Mouse (Mus musculus): ENCODE data around the gene Usp6nl. TPM values are rescaled to one million over a fixed set of nuclear protein-coding genes. Genes with fewer than 3 reads are reported as not detected.

Usp6nl gene
- polyA plus RNA-seq, 1 experiment from 2014 or later: 4.5 TPM

DNA sequence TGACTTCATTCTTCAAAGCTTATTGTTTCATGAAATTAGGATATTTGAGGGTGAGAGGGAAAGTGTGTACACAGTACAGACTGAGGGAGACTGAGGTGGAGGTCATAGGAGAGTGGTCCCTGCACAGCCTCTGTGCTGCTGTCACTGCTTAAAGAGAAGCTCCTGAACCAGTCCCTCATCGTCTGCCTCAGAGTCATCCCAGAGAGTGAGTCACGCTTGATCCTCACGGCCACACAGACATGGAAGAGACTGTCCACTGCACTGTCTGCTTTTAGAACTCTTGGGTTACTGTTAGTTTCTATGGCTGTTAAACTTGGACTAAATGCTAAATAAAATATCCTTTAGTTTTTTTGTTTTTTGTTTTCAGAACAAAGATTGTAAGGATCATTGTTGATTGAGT lies 3.2 kb downstream of the Usp6nl start:
- WGBS: 60% methylated on average over 3 of the region's 3 CpGs
- H3K4me1 ChIP-seq (ENCODE audit: control insufficient read depth, insufficient read depth, low read length): peaks cover 14% of the 10 kb centered on the region
- H3K9me3 ChIP-seq (replicated peaks; ENCODE audit: control insufficient read depth, low read length): no peaks in the 10 kb centered on the region
- no peaks in the 10 kb centered on the region for H3K27me3 ChIP-seq (ENCODE audit: control insufficient read depth, insufficient read depth, low read length)
- ATAC-seq (replicated peaks; ENCODE audit: extremely low read depth, insufficient read depth, low FRiP score): no peak
- no peaks in the 10 kb centered on the region for H3K36me3 ChIP-seq (ENCODE audit: control insufficient read depth, insufficient read depth)
- H3K4me2 ChIP-seq (ENCODE audit: low read depth, low read length): no peak overlapping the region
- no peak overlapping the region for H3K9ac ChIP-seq (ENCODE audit: low read length)
- H3K4me3 ChIP-seq (ENCODE audit: low read length): no peak overlapping the region
- no peak overlapping the region for H3K27ac ChIP-seq (ENCODE audit: low read length)

DNA sequence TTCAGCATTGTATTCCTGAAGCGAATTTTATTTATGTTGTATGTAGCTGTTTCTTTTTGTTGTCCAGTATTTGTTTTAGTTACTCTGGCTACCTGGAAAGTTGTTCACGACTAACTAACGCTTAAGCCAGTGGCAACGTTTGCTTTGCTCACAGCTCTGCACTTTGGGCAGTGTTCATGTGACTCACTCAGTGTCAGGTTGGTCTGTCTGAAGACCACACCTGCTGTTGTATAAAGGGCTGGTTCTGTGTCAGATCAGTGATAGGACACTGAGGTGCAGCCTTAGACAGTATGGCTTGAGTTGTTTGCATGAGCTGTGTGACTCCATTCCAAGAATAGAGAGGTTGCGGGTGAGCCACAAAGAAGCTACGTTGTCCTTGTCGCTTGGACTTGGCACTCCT lies 6.5 kb downstream of the Usp6nl start:
- Histone ChIP-seq H3K4me3 (ENCODE audit: low read length) (no peak overlapping the region), H3K27ac (ENCODE audit: low read length) (no peak overlapping the region), H3K9ac (ENCODE audit: low read length) (no peak overlapping the region), H3K36me3 (ENCODE audit: control insufficient read depth, insufficient read depth) (no peaks in the 10 kb centered on the region), H3K27me3 (ENCODE audit: control insufficient read depth, insufficient read depth, low read length) (no peaks in the 10 kb centered on the region), H3K4me2 (ENCODE audit: low read depth, low read length) (no peak overlapping the region), H3K9me3 (replicated peaks; ENCODE audit: control insufficient read depth, low read length) (no peaks in the 10 kb centered on the region), H3K4me1 (ENCODE audit: control insufficient read depth, insufficient read depth, low read length) (peaks cover 17% of the 10 kb centered on the region)
- 80% methylated on average over 7 of the region's 7 CpGs for WGBS
- no peak for ATAC-seq (replicated peaks; ENCODE audit: extremely low read depth, insufficient read depth, low FRiP score)

DNA sequence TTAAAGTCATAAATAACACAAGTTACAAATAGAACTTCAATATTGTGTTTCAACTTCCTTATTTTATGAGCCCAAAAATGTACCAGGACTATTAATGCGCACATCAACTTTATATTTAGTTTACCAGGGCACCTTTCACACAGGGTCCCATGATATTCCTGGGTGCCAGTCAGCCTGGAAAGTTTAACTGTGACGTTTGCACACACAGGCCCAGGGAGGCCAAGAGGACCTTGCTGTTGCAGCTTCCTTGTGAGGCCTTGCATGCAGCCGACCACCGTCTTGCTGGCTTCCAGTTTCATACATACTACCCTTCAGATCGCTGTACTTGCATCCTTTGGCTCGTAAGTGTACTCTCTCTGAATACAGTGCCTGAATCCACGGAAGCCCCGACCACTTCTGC lies 8.3 kb downstream of the Usp6nl start:
- Histone ChIP-seq H3K9ac (ENCODE audit: low read length) (no peak overlapping the region), H3K4me2 (ENCODE audit: low read depth, low read length) (no peak overlapping the region), H3K27ac (ENCODE audit: low read length) (no peak overlapping the region), H3K9me3 (replicated peaks; ENCODE audit: control insufficient read depth, low read length) (no peaks in the 10 kb centered on the region), H3K27me3 (ENCODE audit: control insufficient read depth, insufficient read depth, low read length) (no peaks in the 10 kb centered on the region), H3K4me1 (ENCODE audit: control insufficient read depth, insufficient read depth, low read length) (peaks cover 13% of the 10 kb centered on the region), H3K4me3 (ENCODE audit: low read length) (no peak overlapping the region), H3K36me3 (ENCODE audit: control insufficient read depth, insufficient read depth) (no peaks in the 10 kb centered on the region)
- WGBS: 82% methylated on average over 8 of the region's 8 CpGs
- ATAC-seq (replicated peaks; ENCODE audit: extremely low read depth, insufficient read depth, low FRiP score): no peak

DNA sequence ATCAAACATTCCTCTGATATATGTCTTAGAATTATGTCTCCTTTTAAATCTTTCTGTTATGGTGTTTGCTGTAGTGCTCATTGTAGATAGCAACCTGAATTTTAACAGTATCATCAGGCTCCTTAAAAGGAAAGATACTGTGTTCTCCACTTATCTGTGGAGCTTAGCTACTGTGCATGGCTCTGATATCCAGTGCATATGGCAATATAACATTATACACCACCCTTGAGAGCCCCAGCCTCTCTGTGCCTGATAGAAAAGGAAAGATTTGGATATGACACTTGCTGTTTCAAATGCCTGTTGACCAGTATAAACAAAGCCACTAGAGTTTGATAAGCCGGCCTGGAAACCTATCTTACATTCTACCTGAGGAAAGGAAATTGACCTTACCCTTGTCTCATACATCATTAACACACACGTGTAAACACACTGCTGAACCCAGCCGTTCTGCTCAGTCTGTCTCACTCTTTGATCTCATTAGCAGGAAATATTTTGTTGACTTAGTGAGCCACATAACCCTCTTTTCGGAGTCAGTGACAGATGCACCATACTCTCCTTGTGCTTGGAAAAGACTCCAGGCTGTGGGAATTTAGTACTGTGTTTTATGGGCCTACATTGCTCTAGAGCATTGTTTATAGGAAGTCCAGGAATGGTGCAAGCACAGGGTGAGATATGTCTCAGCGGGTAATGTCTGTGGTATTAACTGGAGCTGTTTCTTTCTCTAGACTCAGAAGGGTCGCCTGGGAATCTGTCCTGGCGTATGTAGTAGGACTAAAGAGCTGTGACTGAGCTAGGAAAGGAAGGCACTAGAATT lies 9.1 kb downstream of the Usp6nl start:
- peaks cover 13% of the 10 kb centered on the region for H3K4me1 ChIP-seq (ENCODE audit: control insufficient read depth, insufficient read depth, low read length)
- WGBS: 59% methylated on average over 7 of the region's 7 CpGs
- no peaks in the 10 kb centered on the region for H3K27me3 ChIP-seq (ENCODE audit: control insufficient read depth, insufficient read depth, low read length)
- H3K4me3 ChIP-seq (ENCODE audit: low read length): no peak overlapping the region
- H3K27ac ChIP-seq (ENCODE audit: low read length): no peak overlapping the region
- H3K9me3 ChIP-seq (replicated peaks; ENCODE audit: control insufficient read depth, low read length): no peaks in the 10 kb centered on the region
- H3K36me3 ChIP-seq (ENCODE audit: control insufficient read depth, insufficient read depth): no peaks in the 10 kb centered on the region
- H3K9ac ChIP-seq (ENCODE audit: low read length): no peak overlapping the region
- ATAC-seq (replicated peaks; ENCODE audit: extremely low read depth, insufficient read depth, low FRiP score): no peak
- no peak overlapping the region for H3K4me2 ChIP-seq (ENCODE audit: low read depth, low read length)

DNA sequence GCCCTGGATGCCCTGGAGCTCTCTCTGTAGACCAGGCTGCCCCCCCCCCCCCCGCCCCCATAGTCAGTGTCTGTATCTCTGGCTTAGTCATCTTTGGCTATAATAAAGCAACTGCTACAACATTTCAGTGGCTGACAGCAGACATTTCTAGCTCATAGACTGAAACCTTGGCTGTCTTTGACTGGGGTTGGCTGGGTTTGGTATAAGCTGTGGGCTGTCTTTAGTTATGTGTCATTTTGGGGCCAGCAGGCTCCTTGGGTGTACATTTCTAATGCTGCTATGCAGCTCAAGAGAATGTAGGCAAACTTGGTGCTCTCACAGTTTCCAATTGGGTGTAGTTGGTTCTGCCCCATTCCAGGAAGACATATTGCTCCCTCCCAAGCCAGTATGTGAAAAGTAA lies 11.1 kb downstream of the Usp6nl start:
- ATAC-seq (replicated peaks; ENCODE audit: extremely low read depth, insufficient read depth, low FRiP score): no peak
- Histone ChIP-seq H3K9me3 (replicated peaks; ENCODE audit: control insufficient read depth, low read length) (no peaks in the 10 kb centered on the region), H3K4me2 (ENCODE audit: low read depth, low read length) (no peak overlapping the region), H3K9ac (ENCODE audit: low read length) (no peak overlapping the region), H3K4me1 (ENCODE audit: control insufficient read depth, insufficient read depth, low read length) (peaks cover 20% of the 10 kb centered on the region), H3K4me3 (ENCODE audit: low read length) (no peak overlapping the region), H3K27ac (ENCODE audit: low read length) (no peak overlapping the region), H3K36me3 (ENCODE audit: control insufficient read depth, insufficient read depth) (no peaks in the 10 kb centered on the region), H3K27me3 (ENCODE audit: control insufficient read depth, insufficient read depth, low read length) (no peaks in the 10 kb centered on the region)
- 50% methylated on average over 1 of the region's 1 CpGs for WGBS

DNA sequence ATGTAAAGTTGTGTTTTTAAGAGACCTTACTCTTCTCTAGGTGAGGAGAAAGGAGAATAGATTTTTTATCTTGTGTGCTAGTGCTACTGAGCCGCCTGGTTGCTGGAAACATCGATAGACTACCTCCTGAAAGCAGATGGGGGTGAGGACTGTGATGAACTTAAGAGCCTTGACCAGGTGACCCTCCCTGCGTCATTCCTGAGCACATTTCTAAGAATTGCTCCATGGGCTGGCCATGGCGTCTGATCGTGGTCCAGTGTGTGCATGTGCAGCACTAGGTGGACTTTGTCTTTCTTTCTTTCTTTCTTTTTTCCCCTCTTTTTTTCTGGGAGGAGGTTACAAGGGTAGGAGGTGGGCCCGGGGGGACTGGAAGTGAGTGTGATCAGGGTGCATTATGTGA lies 11.5 kb downstream of the Usp6nl start:
- H3K9ac ChIP-seq (ENCODE audit: low read length): no peak overlapping the region
- H3K4me3 ChIP-seq (ENCODE audit: low read length): no peak overlapping the region
- H3K4me2 ChIP-seq (ENCODE audit: low read depth, low read length): no peak overlapping the region
- no peak overlapping the region for H3K27ac ChIP-seq (ENCODE audit: low read length)
- no peaks in the 10 kb centered on the region for H3K9me3 ChIP-seq (replicated peaks; ENCODE audit: control insufficient read depth, low read length)
- ATAC-seq (replicated peaks; ENCODE audit: extremely low read depth, insufficient read depth, low FRiP score): no peak
- 81% methylated on average over 6 of the region's 6 CpGs for WGBS
- no peaks in the 10 kb centered on the region for H3K27me3 ChIP-seq (ENCODE audit: control insufficient read depth, insufficient read depth, low read length)
- no peaks in the 10 kb centered on the region for H3K36me3 ChIP-seq (ENCODE audit: control insufficient read depth, insufficient read depth)
- H3K4me1 ChIP-seq (ENCODE audit: control insufficient read depth, insufficient read depth, low read length): peaks cover 20% of the 10 kb centered on the region

DNA sequence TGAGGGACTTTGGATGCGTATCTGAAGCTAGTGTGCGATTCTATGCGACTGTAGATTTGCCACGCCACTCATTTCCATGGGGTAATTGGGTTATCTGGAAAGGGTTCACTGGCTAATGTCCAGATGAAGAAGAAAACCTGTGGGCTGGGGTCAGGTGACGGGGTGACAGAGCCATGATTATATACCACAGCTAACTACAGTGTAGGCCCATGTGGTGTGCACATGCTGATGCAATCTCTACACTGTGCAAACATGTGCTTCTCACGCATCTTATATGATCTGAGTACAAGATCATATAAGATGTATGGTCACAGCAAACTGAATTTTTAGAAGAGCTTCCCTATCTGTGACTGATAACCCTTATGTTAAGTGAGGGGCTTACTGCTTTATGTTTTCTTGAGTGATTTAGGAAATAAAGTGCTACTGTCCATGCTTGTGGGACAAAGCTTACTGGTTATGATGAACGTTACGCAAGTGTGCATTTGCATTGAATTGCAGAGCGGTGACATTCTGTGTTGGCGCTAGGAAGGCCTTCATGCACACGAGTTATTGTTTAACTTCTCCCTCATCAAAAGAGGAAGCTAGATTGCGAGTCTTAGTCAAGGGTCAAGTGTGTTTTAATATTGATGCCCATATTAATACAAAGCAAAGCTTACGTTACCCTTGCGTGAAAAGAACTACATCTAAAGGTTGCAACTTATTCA lies 12.7 kb downstream of the Usp6nl start:
- Histone ChIP-seq H3K27ac (ENCODE audit: low read length) (no peak overlapping the region), H3K9me3 (replicated peaks; ENCODE audit: control insufficient read depth, low read length) (no peaks in the 10 kb centered on the region), H3K4me3 (ENCODE audit: low read length) (no peak overlapping the region), H3K4me2 (ENCODE audit: low read depth, low read length) (no peak overlapping the region), H3K4me1 (ENCODE audit: control insufficient read depth, insufficient read depth, low read length) (peaks cover 23% of the 10 kb centered on the region), H3K36me3 (ENCODE audit: control insufficient read depth, insufficient read depth) (no peaks in the 10 kb centered on the region), H3K27me3 (ENCODE audit: control insufficient read depth, insufficient read depth, low read length) (no peaks in the 10 kb centered on the region), H3K9ac (ENCODE audit: low read length) (no peak overlapping the region)
- WGBS: 84% methylated on average over 14 of the region's 14 CpGs
- no peak for ATAC-seq (replicated peaks; ENCODE audit: extremely low read depth, insufficient read depth, low FRiP score)

DNA sequence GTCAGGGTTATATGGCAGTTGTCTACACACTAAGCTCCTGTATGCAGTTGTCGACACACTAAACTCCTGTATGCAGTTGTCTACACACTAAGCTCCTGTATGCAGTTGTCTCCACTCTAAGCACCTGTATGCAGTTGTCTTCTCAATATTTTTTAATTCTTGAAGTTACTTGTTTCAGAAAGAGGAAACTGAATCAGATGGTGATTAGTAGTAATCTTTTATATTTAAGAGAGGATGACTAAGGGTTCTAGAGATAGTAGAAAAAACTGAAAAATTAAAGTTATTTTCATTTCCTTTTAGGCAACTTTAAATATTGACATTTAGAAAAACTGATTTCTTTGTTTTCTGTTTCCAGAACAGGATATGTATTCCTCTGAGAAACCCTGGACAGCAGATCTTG lies 13.5 kb downstream of the Usp6nl start:
- Histone ChIP-seq H3K27ac (ENCODE audit: low read length) (no peak overlapping the region), H3K27me3 (ENCODE audit: control insufficient read depth, insufficient read depth, low read length) (no peaks in the 10 kb centered on the region), H3K9me3 (replicated peaks; ENCODE audit: control insufficient read depth, low read length) (no peaks in the 10 kb centered on the region), H3K4me1 (ENCODE audit: control insufficient read depth, insufficient read depth, low read length) (peaks cover 26% of the 10 kb centered on the region), H3K4me3 (ENCODE audit: low read length) (no peak overlapping the region), H3K4me2 (ENCODE audit: low read depth, low read length) (no peak overlapping the region), H3K36me3 (ENCODE audit: control insufficient read depth, insufficient read depth) (no peaks in the 10 kb centered on the region), H3K9ac (ENCODE audit: low read length) (no peak overlapping the region)
- no peak for ATAC-seq (replicated peaks; ENCODE audit: extremely low read depth, insufficient read depth, low FRiP score)
- 95% methylated on average over 1 of the region's 1 CpGs for WGBS

DNA sequence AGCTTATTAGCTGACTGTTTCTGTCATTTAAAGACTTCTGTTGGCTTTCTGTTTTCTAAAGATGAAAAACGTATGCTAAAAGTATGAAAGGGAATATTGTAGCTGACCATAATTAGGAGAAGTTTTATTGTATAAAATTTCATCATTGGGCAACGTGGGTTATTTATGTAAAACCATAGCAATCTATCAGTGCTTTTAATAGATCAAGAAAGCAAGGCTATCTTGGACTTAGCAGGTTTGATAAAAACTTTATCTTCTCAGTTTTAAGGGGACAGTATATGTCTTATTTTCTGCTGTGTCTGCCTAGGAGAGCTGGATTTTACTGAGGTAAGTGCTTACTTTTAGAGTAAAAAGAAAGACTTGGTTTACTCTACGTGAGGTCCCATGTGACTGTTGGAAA lies 14.2 kb downstream of the Usp6nl start:
- Histone ChIP-seq H3K36me3 (ENCODE audit: control insufficient read depth, insufficient read depth) (no peaks in the 10 kb centered on the region), H3K27me3 (ENCODE audit: control insufficient read depth, insufficient read depth, low read length) (no peaks in the 10 kb centered on the region), H3K27ac (ENCODE audit: low read length) (no peak overlapping the region), H3K9ac (ENCODE audit: low read length) (no peak overlapping the region), H3K9me3 (replicated peaks; ENCODE audit: control insufficient read depth, low read length) (no peaks in the 10 kb centered on the region), H3K4me3 (ENCODE audit: low read length) (no peak overlapping the region), H3K4me1 (ENCODE audit: control insufficient read depth, insufficient read depth, low read length) (peaks cover 22% of the 10 kb centered on the region), H3K4me2 (ENCODE audit: low read depth, low read length) (no peak overlapping the region)
- WGBS: 83% methylated on average over 3 of the region's 3 CpGs
- no peak for ATAC-seq (replicated peaks; ENCODE audit: extremely low read depth, insufficient read depth, low FRiP score)
